Mouse (Mus musculus): ENCODE data around the gene Rbsn.

The Rbsn gene

DNA sequence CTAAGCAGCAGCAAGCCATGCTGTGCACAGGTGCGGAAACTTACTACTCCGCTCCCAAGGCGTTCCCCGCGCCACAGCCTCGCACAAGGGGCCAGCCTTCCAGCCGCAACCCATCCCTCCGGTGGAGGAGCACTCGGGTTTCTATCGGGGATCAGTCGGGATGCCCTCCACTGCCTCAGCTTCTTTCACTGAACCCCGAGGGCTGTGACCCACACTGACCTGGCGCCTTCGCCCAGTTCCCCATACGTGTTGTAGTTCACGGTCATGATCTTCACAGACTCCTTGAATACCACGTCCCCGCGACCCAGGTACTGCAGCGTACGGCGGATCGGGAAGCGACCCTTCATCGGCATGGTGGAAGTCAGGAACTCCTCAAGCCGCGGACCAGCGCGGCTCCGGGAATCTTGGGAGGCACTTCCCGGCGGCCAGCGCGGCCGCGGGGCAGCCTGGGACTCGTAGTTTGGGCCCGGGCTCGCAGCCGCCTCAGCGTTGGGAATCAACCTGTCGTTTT is 31.0 kb downstream of the Rbsn start, which contains the start of gene Mrps25:
Mrps25 (minus strand) TSS at position 413 of the 511 bp plus-strand sequence.
- peak; percentile 89 for ATAC-seq (ENCODE audit: insufficient number of reproducible peaks, low FRiP score, low TSS enrichment)

DNA sequence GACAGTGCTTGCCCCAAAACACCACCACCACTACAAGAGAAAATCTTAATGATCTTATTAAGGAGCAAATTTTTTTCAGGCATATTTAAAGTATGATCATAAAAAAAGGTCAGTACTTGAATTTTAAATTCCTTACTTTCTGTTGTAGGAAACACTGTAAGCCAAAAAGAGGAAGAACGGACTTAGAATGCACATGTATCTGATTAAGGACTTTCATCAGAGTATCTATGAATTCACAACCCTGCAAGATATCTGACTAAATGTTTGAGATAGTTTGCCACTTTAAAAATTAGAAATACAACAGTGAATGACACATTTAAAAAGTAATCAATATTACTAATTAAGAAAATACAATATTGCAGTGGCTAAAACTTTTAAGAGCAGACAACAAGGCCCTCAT is 38.3 kb downstream of the Rbsn start:
- ATAC-seq (ENCODE audit: insufficient number of reproducible peaks, low FRiP score, low TSS enrichment): no peak

GRCm38 (mm10) chr6:92162724-92163123 is 52.0 kb downstream of the Rbsn start:
- no peak for ATAC-seq (ENCODE audit: insufficient number of reproducible peaks, low FRiP score, low TSS enrichment)

DNA sequence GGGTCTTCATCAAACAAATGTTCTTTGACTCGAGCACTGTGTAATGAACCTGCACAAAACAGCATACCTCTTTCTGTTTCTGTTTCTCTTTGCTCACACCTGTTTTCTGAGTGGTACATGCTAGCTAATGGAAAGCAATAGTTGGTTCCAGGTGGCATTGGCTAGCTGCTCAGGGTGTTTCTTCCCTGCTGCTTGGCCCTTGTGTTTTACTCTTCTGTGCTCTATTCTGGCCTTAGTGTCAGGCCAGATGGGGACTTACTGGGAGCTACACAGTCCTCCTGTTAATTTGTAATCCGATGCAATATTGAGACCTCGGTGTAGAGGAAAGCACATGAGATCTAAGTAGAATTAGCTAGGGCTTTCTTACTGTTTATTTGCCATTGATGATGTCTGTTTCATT is 55.9 kb downstream of the Rbsn start:
- peak; percentile 83 for ATAC-seq (ENCODE audit: insufficient number of reproducible peaks, low FRiP score, low TSS enrichment)

GRCm38 (mm10) chr6:92153774-92154173 is 61.0 kb downstream of the Rbsn start:
- ATAC-seq (ENCODE audit: insufficient number of reproducible peaks, low FRiP score, low TSS enrichment): no peak

- ATAC-seq (ENCODE audit: insufficient number of reproducible peaks, low FRiP score, low TSS enrichment): no peak
These were observed 68.8 kb downstream of the Rbsn start for GRCm38 (mm10) chr6:92145881-92146280.
